Mouse (Mus musculus): Measurements from ENCODE around the gene Ppp1r18.

GRCm38 (mm10) chr17:35836178-35836965, 29.0 kb upstream of the Ppp1r18 start:
- peak; percentile 50 for TF ChIP-seq CTCF (IDR thresholded peaks at IDR 0.05; ENCODE audit: insufficient read depth, low read length)
- TF ChIP-seq POLR2A (IDR thresholded peaks at IDR 0.05; ENCODE audit: borderline replicate concordance, extremely low read depth, low read depth, low read length): no peak; the same call in 1 of the 2 replicates

Data from lung, adult 2 months (tissue).